Mouse (Mus musculus): ENCODE data around the gene Glod4. TPM values are rescaled to one million over a fixed set of nuclear protein-coding genes. Genes with fewer than 3 reads are reported as not detected.
A peak's percentile ranks its signal among the peaks of the same experiment; 100 is the strongest.

Glod4 gene
- total RNA-seq, 2 experiments from 2014 or later: 75.4 to 76.8 TPM

GRCm38 (mm10) chr11:76083941-76084367 is 159.6 kb downstream of the Glod4 start:
- DNase-seq: no peak

GRCm38 (mm10) chr11:76081048-76081640 is 162.4 kb downstream of the Glod4 start:
- DNase-seq: peak; percentile 21

- no peak for DNase-seq
These were observed 163.2 kb downstream of the Glod4 start for GRCm38 (mm10) chr11:76080293-76080692.

- DNase-seq: peak; percentile 40
These were observed 166.2 kb downstream of the Glod4 start for GRCm38 (mm10) chr11:76077341-76077740.

GRCm38 (mm10) chr11:76074296-76075093 is 169.0 kb downstream of the Glod4 start:
- no peak for DNase-seq

Other genes with a start within 250 kb of the Glod4 start
- not detected for gene 1700016K19Rik, start 243.8 kb downstream of the Glod4 start, total RNA-seq (2021)
- 10 to 100 TPM; 61.0 to 75.2 TPM for gene Rflnb, start 215.9 kb downstream of the Glod4 start, total RNA-seq (2021)
- gene Vps53, start 64.1 kb downstream of the Glod4 start, total RNA-seq (2021): 10 to 100 TPM; 36.1 to 42.0 TPM
- 10 to 100 TPM in 1 of 2 experiments, 1 to 10 TPM in 1; 7.1 to 10.8 TPM for gene Fam57a, start 64.1 kb downstream of the Glod4 start, total RNA-seq (2021)
- gene Dbil5, start 26.1 kb downstream of the Glod4 start, total RNA-seq (2021): under 1 TPM in 1 of 2 experiments, not detected in 1; 0.66 TPM
- 1 to 10 TPM in 1 of 2 experiments, not detected in 1; 4.6 TPM for gene Gemin4, start 26.1 kb downstream of the Glod4 start, total RNA-seq (2021)
- 10 to 100 TPM; 21.9 to 25.4 TPM for gene Mrm3, start within 50 bp of the Glod4 start, total RNA-seq (2021)
- gene Nxn, start 155.4 kb upstream of the Glod4 start, total RNA-seq (2021): 10 to 100 TPM; 22.5 to 25.0 TPM
- gene Timm22, start 163.2 kb upstream of the Glod4 start, total RNA-seq (2021): 10 to 100 TPM; 45.2 to 47.5 TPM